Mouse (Mus musculus): ENCODE measurements around the gene Cecr2. TPM values are rescaled to one million over a fixed set of nuclear protein-coding genes. Genes with fewer than 3 reads are reported as not detected.
A peak's percentile ranks its signal among the peaks of the same experiment; 100 is the strongest.
"Not testable (repeated sequence)": the region's sequence is repeated elsewhere in the genome, so short reads cannot be mapped to it uniquely, and the experiment has no call there.

Gene Cecr2
- polyA plus RNA-seq, 1 experiment from 2014 or later = 1.6 TPM

- H3K36me3 ChIP-seq (ENCODE audit: control insufficient read depth, insufficient read depth, low read length) = peaks cover 11% of the 10 kb centered on the region
- ATAC-seq (ENCODE audit: insufficient read depth, low FRiP score); H3K4me2 ChIP-seq (ENCODE audit: low read depth, low read length); H3K4me3 ChIP-seq (replicated peaks; ENCODE audit: low read length); H3K27ac ChIP-seq (ENCODE audit: low read length); H3K4me1 ChIP-seq (ENCODE audit: control insufficient read depth, insufficient read depth, low read length); H3K9ac ChIP-seq (ENCODE audit: low read length); H3K9me3 ChIP-seq (replicated peaks; ENCODE audit: control insufficient read depth, low read length); H3K27me3 ChIP-seq (ENCODE audit: control insufficient read depth, insufficient read depth, low read length): not testable (repeated sequence)
- 88% methylated on average over 6 of the region's 10 CpGs for WGBS
These were observed 145.8 kb downstream of the Cecr2 start for GRCm38 (mm10) chr6:120811999-120812398.

- Histone ChIP-seq H3K9me3 (replicated peaks; ENCODE audit: control insufficient read depth, low read length) (no peaks in the 10 kb centered on the region), H3K27ac (ENCODE audit: low read length) (no peak overlapping the region), H3K4me3 (replicated peaks; ENCODE audit: low read length) (no peak overlapping the region), H3K36me3 (ENCODE audit: control insufficient read depth, insufficient read depth, low read length) (peaks cover 16% of the 10 kb centered on the region), H3K9ac (ENCODE audit: low read length) (no peak overlapping the region), H3K4me1 (ENCODE audit: control insufficient read depth, insufficient read depth, low read length) (peaks cover 6% of the 10 kb centered on the region), H3K27me3 (ENCODE audit: control insufficient read depth, insufficient read depth, low read length) (no peaks in the 10 kb centered on the region), H3K4me2 (ENCODE audit: low read depth, low read length) (no peak overlapping the region)
- WGBS = 91% methylated on average over 2 of the region's 2 CpGs
- no peak for ATAC-seq (ENCODE audit: insufficient read depth, low FRiP score)
These were observed 153.1 kb downstream of the Cecr2 start for GRCm38 (mm10) chr6:120819294-120819693.

DNA sequence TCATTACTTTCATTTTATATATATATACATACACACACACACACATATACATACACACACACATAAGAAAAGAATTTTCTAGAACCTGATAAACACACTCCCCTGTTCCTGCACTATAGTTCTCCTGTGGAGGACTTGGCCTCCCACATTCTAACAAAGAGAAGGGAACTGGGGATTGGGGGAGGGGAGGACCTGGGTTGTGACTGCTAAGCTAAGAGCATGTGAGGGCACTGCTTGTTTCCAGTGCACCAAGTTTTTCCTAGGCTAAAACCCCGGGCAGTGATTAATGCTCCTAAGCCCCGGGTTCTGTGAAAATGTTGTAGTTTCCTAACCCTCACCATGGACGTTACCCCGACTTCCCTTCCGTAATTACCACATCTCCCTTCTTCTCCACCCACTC is 154.0 kb downstream of the Cecr2 start:
- WGBS = 79% methylated on average over 5 of the region's 5 CpGs

More for the DNA sequence above, 154.0 kb downstream of the Cecr2 start:
- H3K9ac ChIP-seq (ENCODE audit: low read length) = no peak overlapping the region
- no peak overlapping the region for H3K4me3 ChIP-seq (replicated peaks; ENCODE audit: low read length)
- no peaks in the 10 kb centered on the region for H3K9me3 ChIP-seq (replicated peaks; ENCODE audit: control insufficient read depth, low read length)
- no peaks in the 10 kb centered on the region for H3K27me3 ChIP-seq (ENCODE audit: control insufficient read depth, insufficient read depth, low read length)
- peaks cover 6% of the 10 kb centered on the region for H3K4me1 ChIP-seq (ENCODE audit: control insufficient read depth, insufficient read depth, low read length)
- no peak for ATAC-seq (ENCODE audit: insufficient read depth, low FRiP score)
- H3K36me3 ChIP-seq (ENCODE audit: control insufficient read depth, insufficient read depth, low read length) = peaks cover 16% of the 10 kb centered on the region
- H3K4me2 ChIP-seq (ENCODE audit: low read depth, low read length) = peak overlapping the region; percentile 24; the same call in 1 of the 2 replicates
- no peak overlapping the region for H3K27ac ChIP-seq (ENCODE audit: low read length)

Small RNAs within 50 kb of the gene (microRNA-seq; reads per million reads assigned to microRNA genes)
- gene Gm25193 = not detected

Other genes starting within 250 kb of the Cecr2 start
- gene Il17ra, start 203.1 kb upstream of the Cecr2 start, polyA plus RNA-seq (2015; fragmentation: Nextera tagmentation; extraction: Ambion mirVana) = 7.7 and 8.5 TPM in 2 replicates
- gene Tmem121b, start 172.6 kb upstream of the Cecr2 start, polyA plus RNA-seq (2015; fragmentation: Nextera tagmentation; extraction: Ambion mirVana) = 0.04 and 0.09 TPM in 2 replicates
- gene Hdhd5, start 135.1 kb upstream of the Cecr2 start, polyA plus RNA-seq (2015; fragmentation: Nextera tagmentation; extraction: Ambion mirVana) = 15.9 and 16.1 TPM in 2 replicates
- 0.09 and 0.19 TPM in 2 replicates for gene Slc25a18, start 107.2 kb downstream of the Cecr2 start, polyA plus RNA-seq (2015; fragmentation: Nextera tagmentation; extraction: Ambion mirVana)
- gene Atp6v1e1, start 156.4 kb downstream of the Cecr2 start, polyA plus RNA-seq (2015; fragmentation: Nextera tagmentation; extraction: Ambion mirVana) = 163 and 173 TPM in 2 replicates
- 27.9 and 29.6 TPM in 2 replicates for gene Bcl2l13, start 169.8 kb downstream of the Cecr2 start, polyA plus RNA-seq (2015; fragmentation: Nextera tagmentation; extraction: Ambion mirVana)

All from stomach, embryonic 16.5 days (tissue).